Mouse (Mus musculus): ENCODE measurements around the gene Arhgap23. TPM values are rescaled to one million over a fixed set of nuclear protein-coding genes. Genes with fewer than 3 reads are reported as not detected.

The Arhgap23 gene
- total and polyA plus RNA-seq, 3 experiments, result 1.2 to 5.6 (median 4.2) TPM

DNA sequence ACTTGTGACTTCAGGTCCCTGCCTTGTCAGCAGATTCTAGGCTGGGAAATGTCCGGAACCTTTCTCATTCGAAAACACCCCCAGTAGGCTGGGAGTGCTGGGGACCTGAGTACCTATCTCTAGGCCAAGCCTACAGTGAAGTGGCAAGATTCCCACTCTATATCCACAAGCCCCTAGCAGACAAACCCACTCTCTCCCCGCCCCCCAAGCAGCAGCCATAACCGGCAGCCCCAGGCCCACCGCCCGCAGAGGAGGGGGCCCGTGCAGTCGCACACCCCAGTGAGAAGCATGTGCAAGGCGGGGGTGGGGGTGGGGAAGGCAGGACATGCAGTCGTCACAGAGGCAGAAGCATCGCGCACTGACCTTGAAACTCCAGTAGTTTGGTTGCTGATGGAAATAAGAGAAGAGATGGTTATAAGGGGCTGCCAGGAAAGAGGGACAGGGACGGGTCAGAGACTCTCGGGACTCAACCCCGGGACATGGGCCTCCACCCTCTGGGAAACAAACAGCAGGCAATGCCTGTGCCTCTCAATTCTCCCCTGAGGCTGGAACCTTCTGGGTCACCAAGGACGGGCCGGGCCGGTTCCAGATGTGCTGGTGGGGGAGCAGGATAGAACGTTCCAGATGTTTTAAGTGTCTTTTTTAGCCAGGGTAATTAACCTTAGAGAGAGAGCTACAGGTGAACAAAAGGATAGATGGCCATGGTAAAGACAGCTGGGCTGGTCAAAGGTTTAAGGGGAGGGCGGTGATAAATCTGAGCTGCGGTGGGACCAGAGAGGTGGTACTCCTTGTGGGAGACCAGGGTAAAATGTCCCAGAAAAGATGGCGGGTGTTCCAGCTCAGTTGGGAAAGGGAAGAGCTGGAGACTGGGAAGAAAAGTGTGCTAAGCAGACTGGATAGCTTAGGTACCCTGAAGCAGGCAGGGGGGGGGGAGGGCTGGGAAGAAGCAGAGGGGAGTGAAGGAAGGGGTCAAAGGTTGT lies 127.1 kb downstream of the Arhgap23 start:
- H3K9ac ChIP-seq (ENCODE audit: insufficient read depth, low read depth), result no peak overlapping the region
- no peaks in the 10 kb centered on the region for H3K36me3 ChIP-seq (replicated peaks in 1 of 2; ENCODE audit: control insufficient read depth in 1 of 2, insufficient read depth in 1 of 2, low read length in 1 of 2)
- TF ChIP-seq TBP (conservative IDR thresholded peaks at IDR 0.05; ENCODE audit: low read depth, low read length) (no peak), POLR2A (IDR thresholded peaks at IDR 0.05; ENCODE audit: low read depth, low read length) (no peak), JUND (conservative IDR thresholded peaks at IDR 0.05; ENCODE audit: low read depth, low read length) (no peak), MAZ (IDR thresholded peaks at IDR 0.05; ENCODE audit: low read depth, low read length) (no peak), NRF1 (IDR thresholded peaks at IDR 0.05; ENCODE audit: low read depth, low read length) (no peak), KAT2A (IDR thresholded peaks at IDR 0.05; ENCODE audit: insufficient replicate concordance, low read length) (no peak), USF1 (IDR thresholded peaks at IDR 0.05; ENCODE audit: low read depth, low read length) (no peak), IRF4 (IDR thresholded peaks at IDR 0.05; ENCODE audit: low read depth, low read length) (no peak), JUN (IDR thresholded peaks at IDR 0.05; ENCODE audit: insufficient read depth, low read depth, low read length) (no peak), CHD1 (IDR thresholded peaks at IDR 0.05; ENCODE audit: low read depth, low read length) (no peak), GABPA (IDR thresholded peaks at IDR 0.05; ENCODE audit: insufficient replicate concordance, low read depth, low read length) (no peak), TCF12 (IDR thresholded peaks at IDR 0.05; ENCODE audit: low read depth, low read length) (no peak)
- no peak overlapping the region for H3K4me2 ChIP-seq (ENCODE audit: insufficient read depth, low read depth, poor library complexity, severe bottlenecking)
- in situ Hi-C loops (cut with MboI; ENCODE audit: low pct_ligation_motif_present, low pct_unique_long_range_greater_than_20kb, low sequenced_read_pairs) (no loop called here), dilution Hi-C loops (cut with MboI; ENCODE audit: extremely low pct_ligation_motif_present, extremely low pct_unique_long_range_greater_than_20kb, low sequenced_read_pairs) (no loop called here)
- no peak overlapping the region for H3K4me3 ChIP-seq (replicated peaks in 1 of 3; ENCODE audit: low read depth in 2 of 3, low read length in 2 of 3, poor library complexity in 1 of 3)
- no peaks in the 10 kb centered on the region for H3K79me2 ChIP-seq (replicated peaks; ENCODE audit: control insufficient read depth, extremely low read depth, insufficient read depth, poor library complexity, severe bottlenecking)
- no peak overlapping the region for H3K27ac ChIP-seq (ENCODE audit: insufficient read depth, low read depth)
- H3K27me3 ChIP-seq (replicated peaks), result peaks cover 92% of the 10 kb centered on the region
- DNase-seq (ENCODE audit: extremely low read depth), result no peak
- H3K9me3 ChIP-seq (replicated peaks; ENCODE audit: low read length), result peaks cover 5% of the 10 kb centered on the region
- peaks cover 7 to 18% of the 10 kb centered on the region in 2 experiments for H3K4me1 ChIP-seq (ENCODE audit: control insufficient read depth in 1 of 2, insufficient read depth in 2 of 2)

DNA sequence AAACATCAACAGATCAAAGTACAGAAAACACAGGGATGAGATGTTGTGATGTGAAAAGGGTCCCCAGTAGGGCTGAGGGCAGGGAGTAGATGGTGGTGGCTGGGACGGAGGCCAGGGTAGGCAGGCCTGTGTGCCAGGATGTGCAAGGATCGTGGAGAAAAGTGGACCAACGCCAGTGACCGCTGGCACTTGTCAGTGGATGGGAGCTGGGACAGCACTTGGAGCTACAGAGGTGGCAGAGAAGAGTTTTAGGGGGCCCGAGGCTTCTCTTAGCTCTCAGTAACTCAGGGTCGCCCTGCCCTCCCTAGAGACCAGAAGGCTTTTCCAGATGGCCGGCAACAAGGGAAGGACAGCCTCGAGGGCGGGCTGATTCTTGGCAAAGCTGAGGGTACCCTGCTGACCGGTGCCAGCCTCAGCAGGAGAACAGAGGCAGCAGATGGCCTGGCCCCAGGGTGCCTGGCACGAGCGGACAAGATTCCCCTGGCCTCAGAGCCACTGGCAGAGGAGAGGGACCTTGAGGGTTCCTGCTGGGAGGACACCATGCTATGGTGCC lies 127.9 kb downstream of the Arhgap23 start:
- no peaks in the 10 kb centered on the region for H3K79me2 ChIP-seq (replicated peaks; ENCODE audit: control insufficient read depth, extremely low read depth, insufficient read depth, poor library complexity, severe bottlenecking)
- H3K9me3 ChIP-seq (replicated peaks; ENCODE audit: low read length), result peaks cover 5% of the 10 kb centered on the region
- dilution Hi-C loops (cut with MboI; ENCODE audit: extremely low pct_ligation_motif_present, extremely low pct_unique_long_range_greater_than_20kb, low sequenced_read_pairs), result no loop called here
- H3K4me2 ChIP-seq (ENCODE audit: insufficient read depth, low read depth, poor library complexity, severe bottlenecking), result no peak overlapping the region
- no peak overlapping the region for H3K4me3 ChIP-seq (replicated peaks in 1 of 3; ENCODE audit: low read depth in 2 of 3, low read length in 2 of 3, poor library complexity in 1 of 3)
- H3K9ac ChIP-seq (ENCODE audit: insufficient read depth, low read depth), result no peak overlapping the region
- no peak for TF ChIP-seq E2F4 (IDR thresholded peaks at IDR 0.05; ENCODE audit: insufficient replicate concordance, low read depth, low read length)
- no peak for TF ChIP-seq NRF1 (IDR thresholded peaks at IDR 0.05; ENCODE audit: low read depth, low read length)
- no peak for TF ChIP-seq ZC3H11A (IDR thresholded peaks at IDR 0.05; ENCODE audit: low read depth, low read length)
- no peak for TF ChIP-seq ZMIZ1 (IDR thresholded peaks at IDR 0.05; ENCODE audit: low read depth, low read length)
- no peak for TF ChIP-seq JUN (IDR thresholded peaks at IDR 0.05; ENCODE audit: insufficient read depth, low read depth, low read length)
- TF ChIP-seq MEF2A (IDR thresholded peaks at IDR 0.05; ENCODE audit: borderline replicate concordance, low read depth, low read length), result no peak
- no peak for TF ChIP-seq PAX5 (IDR thresholded peaks at IDR 0.05; ENCODE audit: low read length)
- TF ChIP-seq POLR2AphosphoS2 (IDR thresholded peaks at IDR 0.05; ENCODE audit: low read depth, low read length), result no peak
- TF ChIP-seq NELFE (IDR thresholded peaks at IDR 0.05; ENCODE audit: low read depth, low read length), result no peak
- TF ChIP-seq CHD2 (IDR thresholded peaks at IDR 0.05; ENCODE audit: low read length), result no peak
- TF ChIP-seq ZKSCAN1 (IDR thresholded peaks at IDR 0.05; ENCODE audit: borderline replicate concordance, low read depth, low read length), result no peak
- no peak for TF ChIP-seq GABPA (IDR thresholded peaks at IDR 0.05; ENCODE audit: insufficient replicate concordance, low read depth, low read length)
- no peak for TF ChIP-seq IRF4 (IDR thresholded peaks at IDR 0.05; ENCODE audit: low read depth, low read length)
- TF ChIP-seq UBTF (IDR thresholded peaks at IDR 0.05; ENCODE audit: low read depth, low read length), result no peak
- TF ChIP-seq MAZ (IDR thresholded peaks at IDR 0.05; ENCODE audit: low read depth, low read length), result no peak
- TF ChIP-seq ZNF384 (IDR thresholded peaks at IDR 0.05; ENCODE audit: low read depth, low read length), result no peak
- TF ChIP-seq MXI1 (IDR thresholded peaks at IDR 0.05; ENCODE audit: low read depth, low read length), result no peak
- no peak for TF ChIP-seq BHLHE40 (IDR thresholded peaks at IDR 0.05; ENCODE audit: low read depth, low read length)
- no peak overlapping the region for H3K27ac ChIP-seq (ENCODE audit: insufficient read depth, low read depth)
- peaks cover 93% of the 10 kb centered on the region for H3K27me3 ChIP-seq (replicated peaks)
- no peak for DNase-seq (ENCODE audit: extremely low read depth)
- in situ Hi-C loops (cut with MboI; ENCODE audit: low pct_ligation_motif_present, low pct_unique_long_range_greater_than_20kb, low sequenced_read_pairs), result no loop called here
- H3K36me3 ChIP-seq (replicated peaks in 1 of 2; ENCODE audit: control insufficient read depth in 1 of 2, insufficient read depth in 1 of 2, low read length in 1 of 2), result no peaks in the 10 kb centered on the region
- peaks cover 7 to 18% of the 10 kb centered on the region in 2 experiments for H3K4me1 ChIP-seq (ENCODE audit: control insufficient read depth in 1 of 2, insufficient read depth in 2 of 2)
